Mouse (Mus musculus) CD4-positive helper T cell, adult 2 months (primary cell): ENCODE data around the gene Slc1a5.
A peak's percentile ranks its signal among the peaks of the same experiment; 100 is the strongest.

Experiments used
- DNase-seq: peaks from one replicate; pipeline ENCODE4 v3.0.0-alpha.2; 2012; ENCODE audit warnings: low read depth, missing footprints, low spot score

Gene Slc1a5

DNA sequence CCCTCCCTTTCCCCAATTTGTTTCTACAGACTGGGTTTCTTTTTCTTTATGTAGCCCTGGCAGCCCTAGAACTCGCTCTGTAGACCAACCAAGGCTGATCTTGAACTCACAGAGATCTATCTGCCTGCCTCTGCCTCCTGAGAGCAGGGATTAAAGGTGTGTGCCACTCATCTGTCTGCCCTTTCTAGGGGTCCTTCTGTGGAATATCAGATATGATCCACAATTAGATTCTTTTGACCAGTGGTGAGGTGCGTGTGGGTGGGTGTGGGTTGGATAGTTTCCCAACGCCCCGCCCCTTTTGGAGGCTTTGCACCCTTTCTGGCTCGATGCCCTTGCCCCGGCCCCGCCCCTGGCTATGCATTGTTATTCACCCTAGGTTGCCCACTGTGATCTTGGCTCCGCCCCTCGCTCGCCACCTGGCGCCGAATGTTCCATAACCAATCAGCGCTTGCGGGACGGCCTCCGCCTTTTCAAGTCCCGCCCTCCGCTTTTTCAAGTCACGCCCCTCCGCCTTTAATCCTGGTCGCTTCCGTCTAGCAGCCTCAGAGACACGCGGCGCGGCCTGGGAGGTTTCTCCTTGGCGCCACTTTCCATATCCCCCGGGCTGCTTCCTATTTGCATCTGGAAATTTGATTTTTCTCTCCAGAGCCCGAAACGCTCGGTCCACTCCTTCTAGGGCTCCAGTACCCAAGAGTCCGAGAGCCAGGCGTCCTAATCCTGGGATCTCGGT, at the start of gene Slc1a5:
Gene Slc1a5, plus strand, starts transcription at position 516 of the 730 bp plus-strand sequence.
- peak; percentile 96 for DNase-seq

DNA sequence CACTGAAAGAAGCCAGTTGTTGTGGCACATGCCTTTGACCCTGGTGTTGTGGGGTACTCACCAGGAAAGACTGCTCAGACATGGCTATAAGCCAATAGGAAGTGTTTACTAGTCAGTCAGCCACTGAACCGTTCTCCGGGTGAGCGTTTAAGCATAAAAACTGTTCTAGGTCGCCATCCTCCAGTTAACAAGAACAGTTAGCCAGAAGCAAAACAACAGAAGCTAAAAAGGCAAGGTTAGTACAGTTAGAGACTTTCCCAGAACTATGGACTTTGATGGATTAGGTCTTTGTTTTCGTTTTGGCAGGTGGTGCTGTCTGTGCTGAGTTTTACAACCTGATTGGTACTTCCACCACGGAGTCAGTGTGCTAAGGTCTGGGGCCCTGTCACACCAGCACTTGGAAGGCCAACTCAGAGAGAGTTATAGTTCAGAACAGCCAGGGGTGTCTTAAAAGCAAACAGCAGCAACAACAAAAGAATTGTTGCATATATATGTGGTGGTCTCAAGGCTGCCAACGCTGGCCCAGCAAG, 49.2 kb upstream of the Slc1a5 start:
- no peak for DNase-seq

DNA sequence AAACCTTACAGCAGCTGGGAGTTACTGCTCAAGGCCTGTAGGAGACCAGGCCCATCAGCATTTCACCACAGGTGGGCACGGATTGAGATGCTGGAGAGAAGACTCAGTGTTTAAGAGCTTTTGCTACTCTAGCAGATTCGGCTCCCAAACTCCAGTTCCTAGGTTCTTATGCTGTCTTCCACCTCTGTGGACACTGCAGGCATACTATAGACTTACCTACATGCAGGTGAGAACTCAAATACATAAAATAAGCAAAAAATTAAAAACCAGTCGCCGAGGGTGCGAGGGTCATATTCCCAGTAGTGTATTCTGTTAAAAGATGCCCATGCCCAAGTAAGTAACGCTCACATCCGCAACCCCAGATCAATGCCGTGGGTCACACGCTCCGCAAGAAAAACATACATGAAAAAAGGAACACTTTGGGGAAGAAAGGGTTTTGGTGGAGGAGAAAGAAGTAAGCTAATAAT, 43.5 kb upstream of the Slc1a5 start:
- no peak for DNase-seq

DNA sequence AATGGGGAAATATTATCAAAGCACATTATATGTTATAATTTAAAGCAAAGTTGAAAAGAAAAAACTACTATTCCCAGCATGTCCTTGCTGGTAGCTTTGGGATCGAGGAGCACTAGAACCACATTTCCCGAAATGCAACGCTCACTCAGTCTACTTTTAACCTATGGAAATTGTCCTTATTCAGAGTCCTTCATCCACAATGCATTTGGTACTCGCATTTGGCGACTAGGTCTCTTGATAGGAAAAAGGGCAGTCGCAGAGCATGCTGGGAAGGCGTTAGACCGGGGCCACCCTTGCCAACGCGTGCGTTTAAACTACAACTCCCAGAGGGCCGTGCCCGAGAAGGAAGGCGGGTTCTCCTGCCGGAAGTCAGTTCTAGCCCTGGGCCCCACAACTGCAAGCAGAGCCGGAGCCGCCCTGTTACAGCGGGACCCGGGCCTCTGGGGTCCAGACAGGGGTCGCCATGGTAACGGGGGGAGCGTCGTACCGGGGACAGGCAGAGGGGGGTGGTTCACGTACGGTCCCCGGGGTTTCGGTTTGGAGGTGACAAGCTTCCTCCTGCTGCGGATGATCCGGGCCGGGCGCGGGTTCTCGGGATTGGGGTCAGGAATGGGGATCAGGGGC, 43.0 kb upstream of the Slc1a5 start, which contains the start of gene Ap2s1:
Gene Ap2s1, plus strand, starts transcription at position 338 of the 624 bp plus-strand sequence.
- peak; percentile 95 for DNase-seq

DNA sequence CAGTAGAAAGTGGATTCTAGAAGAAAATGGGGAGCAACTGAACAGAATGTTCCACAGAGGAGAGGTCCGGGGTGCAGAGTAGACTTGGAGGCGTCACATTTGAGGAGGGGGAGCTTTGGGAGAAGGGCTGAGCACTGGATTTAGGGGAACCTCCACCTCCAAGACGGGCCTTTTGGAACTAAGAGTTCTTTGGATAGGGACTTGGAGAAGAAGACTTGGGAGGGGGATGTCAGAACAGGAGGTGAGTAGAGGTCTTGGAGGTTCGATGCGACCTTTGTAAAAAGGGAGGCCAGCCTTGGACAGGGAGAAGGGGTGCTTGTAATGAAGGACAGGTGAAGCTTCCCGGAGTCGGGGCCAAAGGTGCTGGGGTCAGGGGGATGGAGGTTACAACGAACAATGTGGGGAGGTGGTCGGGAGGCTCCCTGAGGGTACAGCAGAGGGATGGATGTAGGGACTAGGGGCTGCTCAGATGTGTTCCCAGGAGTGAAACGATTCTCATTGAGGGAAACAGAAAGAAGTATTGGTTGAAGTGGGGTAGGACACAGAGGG, 42.0 kb upstream of the Slc1a5 start:
- DNase-seq: no peak

DNA sequence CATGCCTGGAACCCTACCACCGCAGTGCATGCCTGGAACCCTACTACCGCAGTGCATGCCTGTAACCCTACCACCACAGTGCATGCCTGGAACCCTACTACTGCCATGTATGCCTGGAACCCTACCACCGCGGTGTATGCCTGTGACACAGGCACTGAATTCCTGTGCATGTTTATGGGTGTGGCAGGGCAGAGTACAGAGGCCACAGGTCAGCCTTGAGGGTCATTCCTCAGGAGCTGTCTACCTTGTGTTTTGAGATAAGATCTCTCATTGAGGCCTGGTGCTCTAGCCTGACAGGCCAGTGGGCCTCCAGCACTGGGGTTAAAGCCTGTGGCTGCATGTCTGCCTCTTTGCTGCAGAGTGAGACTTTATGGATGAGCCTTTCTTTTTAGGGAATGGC, 35.8 kb upstream of the Slc1a5 start:
- DNase-seq: no peak

DNA sequence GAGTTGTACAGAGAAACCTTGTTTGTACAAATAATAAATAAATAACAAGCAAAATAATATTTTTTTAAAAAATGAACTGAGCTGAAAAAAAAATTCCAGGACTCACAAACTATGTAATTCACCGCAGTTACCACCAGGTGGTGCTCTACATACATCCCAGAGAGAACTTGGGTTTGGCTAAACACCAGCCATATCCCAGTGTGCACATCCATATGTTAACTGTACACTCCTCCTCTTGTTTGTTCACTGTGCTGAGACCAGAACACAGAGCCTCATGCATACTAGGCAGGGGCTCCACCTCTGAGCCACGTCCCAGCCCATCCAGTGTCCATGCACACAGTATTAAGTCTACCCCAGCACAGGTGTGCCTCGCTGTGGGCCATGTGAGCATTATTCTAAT, 35.0 kb upstream of the Slc1a5 start:
- DNase-seq: peak; percentile 64

DNA sequence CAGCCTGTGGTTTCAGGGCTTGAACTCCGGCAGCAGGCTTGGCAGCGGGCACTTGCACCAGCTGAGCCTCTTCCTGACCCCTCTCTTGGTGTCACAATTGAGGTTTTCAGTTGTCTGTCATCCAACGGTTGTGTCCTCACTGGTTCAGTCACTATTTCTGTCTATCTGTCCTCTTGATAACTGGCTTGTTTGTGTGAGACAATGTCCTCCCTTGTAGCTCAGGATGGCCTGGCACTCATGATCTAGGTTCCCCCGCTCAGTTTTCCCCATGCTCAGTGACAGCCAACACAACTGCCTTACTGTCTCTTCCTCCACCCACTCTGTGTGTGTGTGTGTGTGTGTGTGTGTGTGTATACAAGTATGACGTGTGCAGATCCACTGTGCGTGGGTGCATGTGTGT, 33.5 kb upstream of the Slc1a5 start:
- DNase-seq: no peak

DNA sequence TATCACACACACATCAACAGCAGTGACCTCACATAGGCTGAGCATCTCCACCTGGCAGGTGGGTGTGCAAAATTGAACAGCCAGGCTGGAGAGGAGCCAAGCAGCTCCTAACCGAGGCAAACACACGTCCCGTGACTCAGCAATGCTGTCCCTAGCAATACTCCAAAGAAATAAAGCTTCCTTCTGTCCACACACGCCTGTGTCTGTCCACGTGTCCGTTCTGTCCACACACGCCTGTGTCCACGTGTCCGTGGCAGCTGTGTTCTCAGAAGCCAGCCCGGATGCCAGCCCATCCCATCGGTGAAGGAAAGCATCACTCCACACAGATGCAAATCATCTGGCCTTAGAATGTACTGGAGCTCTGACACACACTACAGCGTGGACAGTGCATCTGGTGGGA, 29.1 kb upstream of the Slc1a5 start:
- no peak for DNase-seq

DNA sequence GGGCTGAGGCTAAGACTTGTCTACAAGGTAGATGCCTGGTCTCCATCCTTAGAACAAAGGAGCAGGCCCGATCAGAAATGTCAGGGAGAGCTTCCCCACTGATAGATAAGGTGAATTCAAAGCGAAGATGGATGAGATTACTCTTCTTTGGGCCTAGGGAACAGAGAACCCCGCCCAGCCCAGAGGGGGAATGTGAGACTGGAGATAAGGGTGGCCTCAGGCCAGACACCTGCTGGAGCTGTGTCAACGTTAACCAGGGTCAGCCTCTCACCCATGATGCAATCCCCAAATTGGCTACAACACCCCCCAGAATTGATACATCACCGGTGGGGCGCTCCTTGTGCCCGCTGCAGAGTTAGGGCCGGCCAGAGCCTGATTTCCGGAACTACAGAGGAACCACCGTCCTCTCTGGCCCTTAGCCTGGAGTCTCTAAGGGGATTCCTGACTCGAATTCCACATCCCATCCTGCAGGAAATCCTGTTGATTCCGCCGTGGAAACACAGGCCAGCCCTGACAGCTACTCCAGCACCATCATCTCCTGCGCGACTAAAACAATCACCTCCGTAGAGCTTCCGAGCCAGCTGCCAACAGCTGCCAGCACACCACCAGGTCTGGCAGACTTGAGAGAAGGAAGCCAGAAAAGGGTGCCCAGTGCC, 25.6 kb upstream of the Slc1a5 start:
- no peak for DNase-seq

DNA sequence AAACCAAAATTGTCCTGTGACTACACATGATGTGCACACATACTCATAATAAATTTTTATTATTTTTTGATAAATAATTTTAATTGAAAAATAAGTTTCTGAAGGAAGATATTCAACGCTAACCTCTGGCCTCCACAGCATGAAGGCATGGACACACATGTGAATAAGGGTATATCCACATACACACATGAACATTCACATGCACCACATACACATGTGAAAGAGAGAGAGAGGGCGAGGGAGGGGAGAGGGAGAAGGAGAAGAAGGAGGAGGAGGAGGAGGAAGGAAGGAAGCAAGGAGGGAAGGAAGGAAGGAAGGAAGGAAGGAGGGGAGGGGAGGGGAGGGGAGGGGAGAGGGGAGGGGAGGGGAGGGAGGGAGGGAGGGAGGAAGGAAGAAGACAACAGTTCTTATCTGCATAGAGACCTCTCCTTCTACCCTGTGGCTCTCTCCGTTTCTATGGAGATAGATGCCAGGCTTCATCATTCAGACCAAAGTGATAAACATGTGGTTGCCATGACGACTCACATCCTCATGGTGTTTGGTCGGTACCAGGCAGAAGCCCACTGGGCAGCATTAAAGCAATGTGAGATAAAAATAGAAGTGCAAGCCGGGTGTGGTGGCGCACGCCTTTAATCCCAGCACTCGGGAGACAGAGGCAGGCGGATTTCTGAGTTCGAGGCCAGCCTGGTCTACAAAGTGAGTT, 22.1 kb upstream of the Slc1a5 start:
- peak; percentile 49 for DNase-seq

DNA sequence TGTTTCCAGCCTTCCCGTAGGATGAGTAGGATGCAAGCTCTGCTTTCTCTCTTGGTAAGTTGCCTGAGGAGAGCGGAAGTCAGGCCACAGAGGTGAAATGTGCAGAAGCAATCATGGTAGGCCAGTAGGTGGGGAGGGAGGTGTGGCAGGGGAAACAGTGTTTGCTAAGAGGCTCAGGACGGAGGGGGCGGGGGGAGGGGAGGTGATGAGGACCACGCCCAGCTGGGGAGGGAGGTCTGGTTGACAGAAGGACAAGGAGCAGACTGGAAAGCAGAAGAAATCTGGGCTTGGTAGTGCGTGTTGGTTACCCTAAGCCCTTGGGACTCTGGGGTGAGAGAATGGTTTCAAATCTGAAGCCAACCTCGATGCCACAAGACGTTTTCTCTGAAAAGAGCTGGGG, 20.8 kb upstream of the Slc1a5 start:
- peak; percentile 65 for DNase-seq

DNA sequence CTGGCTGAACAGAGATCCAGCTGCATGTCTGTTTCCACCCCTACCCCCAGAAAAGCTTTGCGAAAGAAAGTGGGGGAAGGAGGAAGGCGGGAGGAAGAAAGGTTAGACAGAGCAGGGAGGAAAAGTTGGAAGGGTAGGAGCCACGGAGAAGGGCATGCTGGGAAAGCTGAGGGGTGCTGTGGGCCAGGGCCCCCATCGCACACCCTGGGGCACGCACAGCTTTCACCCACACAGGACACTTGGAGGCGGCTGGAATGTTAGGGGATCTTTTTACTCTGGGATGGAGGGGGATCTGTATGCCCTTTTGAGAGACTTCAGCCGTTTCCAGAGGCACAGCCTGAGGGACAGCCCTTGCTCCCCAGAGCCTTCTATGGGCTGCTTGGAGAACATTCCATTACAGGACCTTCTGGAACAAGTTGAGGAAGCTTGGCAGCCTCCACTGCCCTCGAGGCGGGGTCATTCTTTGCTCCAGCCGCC, 20.1 kb upstream of the Slc1a5 start:
- no peak for DNase-seq

DNA sequence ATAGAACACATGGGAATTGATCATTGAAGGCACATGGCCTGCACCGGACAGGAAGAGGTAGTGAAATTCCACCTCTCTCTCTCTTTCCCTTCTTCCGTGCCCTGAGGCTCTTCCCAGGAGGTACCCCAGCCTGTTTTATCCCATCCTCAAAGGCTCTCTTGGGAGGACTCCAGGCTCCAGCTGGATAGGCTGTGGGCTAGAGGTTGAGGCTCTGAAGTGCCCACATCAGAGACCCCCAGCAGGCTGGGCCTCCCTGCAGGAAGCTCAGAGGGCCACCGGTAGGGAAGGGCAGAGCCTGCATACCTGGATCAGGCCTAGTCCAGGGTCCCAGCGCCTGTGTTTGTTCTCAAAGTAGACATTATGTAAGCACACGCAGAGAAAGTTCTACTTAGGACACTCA, 19.5 kb upstream of the Slc1a5 start:
- no peak for DNase-seq

DNA sequence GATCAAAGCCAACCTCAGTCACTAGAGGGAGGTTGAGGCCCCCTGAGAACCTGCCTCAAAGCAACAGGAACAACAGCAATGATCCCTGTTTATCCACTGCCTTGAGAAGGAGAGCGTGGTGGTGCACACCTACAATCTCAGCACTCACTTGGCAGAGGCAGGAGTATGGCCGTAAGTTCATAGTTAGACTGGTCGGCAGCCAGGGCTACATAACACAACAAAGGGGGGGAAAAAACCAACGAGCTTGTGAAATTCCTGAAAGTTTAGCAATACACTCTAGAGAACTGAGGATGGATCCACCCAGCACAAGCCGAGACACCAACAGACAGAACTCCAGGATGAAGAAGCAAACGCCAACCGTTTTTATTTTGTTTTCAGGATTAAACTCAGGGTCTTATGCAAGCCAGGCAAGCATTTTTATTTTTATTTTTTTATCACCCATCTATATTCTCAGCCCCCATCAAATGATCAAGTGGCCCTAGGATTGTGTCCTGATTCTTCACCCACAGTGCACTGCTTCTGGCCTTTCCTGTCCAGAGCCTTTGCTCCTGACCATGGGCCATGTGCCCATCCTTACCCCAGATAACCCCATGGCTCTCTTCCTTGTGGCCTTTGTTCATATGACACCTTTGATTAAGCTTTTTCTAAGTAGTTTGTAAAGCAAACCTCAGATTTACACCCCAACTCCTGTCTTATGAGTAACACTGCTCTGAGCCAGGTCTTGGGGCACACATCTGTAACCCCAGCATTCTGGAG, 17.5 kb upstream of the Slc1a5 start:
- no peak for DNase-seq

DNA sequence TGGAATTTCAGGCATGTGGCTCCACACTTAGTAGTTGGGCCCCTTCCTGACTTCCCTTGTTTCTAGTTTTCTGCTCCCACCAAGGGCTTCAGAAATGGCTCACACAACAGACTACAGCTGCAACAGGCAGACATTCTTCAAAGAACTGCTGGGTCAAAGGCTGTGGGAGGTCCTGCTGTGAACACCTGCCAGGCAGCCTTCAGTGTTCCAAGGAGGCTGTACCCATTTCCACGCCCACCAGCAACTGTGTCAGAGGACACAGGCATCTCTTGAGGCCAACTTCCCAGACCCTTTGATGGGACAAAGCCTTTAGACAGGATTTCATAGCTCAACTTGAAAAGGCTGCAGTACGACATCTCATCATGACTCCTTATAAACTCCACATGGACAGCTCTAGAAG, 14.7 kb upstream of the Slc1a5 start:
- DNase-seq: no peak

DNA sequence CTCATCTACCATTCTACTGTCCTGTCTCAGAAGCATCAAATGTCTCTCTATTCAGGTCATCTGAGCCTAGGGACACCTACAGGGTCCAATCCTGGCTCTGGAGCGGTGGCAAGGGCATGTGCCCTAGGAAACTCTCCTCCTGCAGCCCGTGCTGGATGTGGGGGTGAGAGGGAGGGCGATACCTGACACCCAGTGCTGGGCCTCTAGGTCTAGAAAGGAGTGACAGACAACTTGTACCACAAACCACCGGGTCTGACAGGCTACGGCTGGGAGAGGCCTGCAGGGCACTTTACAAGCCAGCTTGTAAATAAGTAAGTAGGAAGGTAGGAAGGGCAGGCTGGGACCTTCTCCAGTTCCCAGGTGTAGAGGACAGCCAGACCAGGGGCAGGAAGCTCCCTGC, 5.3 kb upstream of the Slc1a5 start:
- no peak for DNase-seq

DNA sequence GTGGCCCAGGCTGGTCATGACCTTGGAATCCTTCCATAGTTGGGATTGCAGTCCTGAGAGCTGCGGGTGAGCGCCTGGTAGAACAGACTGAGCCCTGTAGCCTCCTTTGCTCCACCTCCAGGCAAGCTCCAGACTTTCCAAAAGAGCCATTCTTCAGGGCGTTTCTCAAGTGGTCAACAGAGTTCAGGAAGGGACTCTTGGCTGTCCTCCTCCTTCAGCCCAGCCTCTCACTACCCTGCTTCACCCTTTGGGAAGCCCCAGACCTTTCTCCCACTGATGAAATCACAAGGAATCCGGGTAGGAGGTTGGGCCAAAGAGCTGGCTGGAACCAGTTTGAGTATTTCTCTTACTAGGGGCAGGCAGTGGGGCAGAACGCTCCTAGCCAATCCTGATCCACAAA, 1.1 kb upstream of the Slc1a5 start:
- no peak for DNase-seq

DNA sequence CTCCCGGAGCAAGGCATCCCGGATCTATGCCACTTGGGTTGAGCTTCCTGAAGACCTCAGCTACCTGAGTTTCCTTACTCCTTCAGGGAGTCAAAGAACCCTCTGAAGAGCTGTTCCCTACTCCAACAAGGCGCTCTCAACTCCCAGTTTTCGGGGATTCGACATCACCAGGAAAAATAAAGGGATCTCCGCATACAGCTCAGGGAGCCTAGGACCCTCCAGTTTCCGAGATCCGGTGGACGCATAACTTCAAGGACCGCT, 345 bp downstream of the Slc1a5 start:
- no peak for DNase-seq

DNA sequence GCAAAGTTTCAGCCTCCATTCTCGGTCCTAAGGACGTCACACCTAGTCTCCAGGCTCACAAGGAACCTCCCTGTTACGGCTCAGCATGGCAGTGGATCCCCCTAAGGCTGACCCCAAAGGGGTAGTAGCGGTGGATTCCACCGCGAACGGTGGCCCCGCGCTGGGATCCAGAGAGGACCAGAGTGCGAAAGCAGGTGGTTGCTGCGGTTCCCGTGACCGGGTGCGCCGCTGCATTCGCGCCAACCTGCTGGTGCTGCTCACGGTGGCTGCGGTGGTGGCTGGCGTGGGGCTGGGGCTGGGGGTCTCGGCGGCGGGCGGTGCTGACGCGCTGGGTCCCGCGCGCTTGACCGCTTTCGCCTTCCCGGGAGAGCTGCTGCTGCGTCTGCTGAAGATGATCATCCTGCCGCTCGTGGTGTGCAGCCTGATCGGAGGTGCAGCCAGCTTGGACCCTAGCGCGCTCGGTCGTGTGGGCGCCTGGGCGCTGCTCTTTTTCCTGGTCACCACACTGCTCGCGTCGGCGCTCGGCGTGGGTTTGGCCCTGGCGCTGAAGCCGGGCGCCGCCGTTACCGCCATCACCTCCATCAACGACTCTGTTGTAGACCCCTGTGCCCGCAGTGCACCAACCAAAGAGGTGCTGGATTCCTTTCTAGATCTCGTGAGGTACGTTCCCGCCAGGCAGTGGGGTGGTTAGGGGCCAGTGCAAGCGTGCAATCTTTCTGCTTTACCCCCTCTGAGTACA, 845 bp downstream of the Slc1a5 start:
- DNase-seq: peak; percentile 53
